Mouse (Mus musculus) c-Kit-positive CD71-positive TER-119-negative erythroid progenitor cells, embryonic 14.5 days (primary cell): ENCODE results near the gene Hist1h4h.

ENCODE experiments used
- DNase-seq: peaks from one replicate; pipeline ENCODE4 v3.0.0-alpha.2; 2013; ENCODE audit warnings: low read depth

Gene Hist1h4h

DNA sequence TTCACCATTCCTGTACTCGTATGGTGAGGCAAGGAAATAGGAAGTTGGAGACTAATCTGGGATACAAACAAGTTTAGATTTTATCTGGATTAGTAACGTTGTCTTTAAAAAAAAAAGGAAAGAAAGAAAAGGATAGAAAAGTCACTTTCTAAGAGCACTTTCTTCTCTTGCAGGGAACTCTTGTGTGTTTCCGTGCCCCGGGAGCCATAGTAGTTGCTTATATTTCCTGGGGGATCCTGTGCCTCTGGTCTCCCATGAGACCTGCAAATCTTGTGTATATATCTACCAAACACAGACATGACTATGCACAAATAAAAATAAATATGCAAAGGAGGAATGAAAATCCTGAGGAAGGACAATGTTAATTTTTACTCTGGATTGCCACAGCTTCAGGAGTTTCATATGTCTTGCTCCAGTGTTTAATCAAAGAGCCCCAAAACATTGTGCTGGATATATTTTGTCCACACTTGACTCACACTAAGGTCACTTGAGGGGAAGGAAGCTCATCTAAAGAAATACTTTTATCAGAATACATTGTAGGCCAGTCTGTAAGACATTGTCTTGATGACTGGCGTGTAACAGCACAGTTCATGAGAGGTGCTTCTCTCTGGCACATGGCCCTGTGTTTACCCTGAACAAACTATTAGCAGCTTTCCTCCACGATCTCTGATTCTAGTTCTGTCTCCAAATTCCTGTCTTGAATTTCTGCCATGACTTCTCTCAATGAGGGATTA is 46.2 kb downstream of the Hist1h4h start:
- DNase-seq, result no peak

- DNase-seq, result no peak
These were observed 47.0 kb downstream of the Hist1h4h start for GRCm38 (mm10) chr13:23577835-23578234.
